Mouse (Mus musculus): ENCODE measurements around the gene Rnf216. TPM values are rescaled to one million over a fixed set of nuclear protein-coding genes. Genes with fewer than 3 reads are reported as not detected.
A peak's percentile ranks its signal among the peaks of the same experiment; 100 is the strongest.

The Rnf216 gene
- polyA plus RNA-seq, 1 experiment = 33.8 TPM

- Histone ChIP-seq H3K27ac (ENCODE audit: insufficient read depth, low read length) (no peak overlapping the region), H3K27me3 (ENCODE audit: control insufficient read depth, insufficient read depth, low read length) (no peaks in the 10 kb centered on the region), H3K4me3 (replicated peaks; ENCODE audit: insufficient read depth, low read depth, low read length) (no peak overlapping the region), H3K4me1 (ENCODE audit: control insufficient read depth, insufficient read depth, low read length) (no peaks in the 10 kb centered on the region)
- no peak for TF ChIP-seq POLR2A (IDR thresholded peaks at IDR 0.05; ENCODE audit: borderline replicate concordance, insufficient read depth, low read length)
- TF ChIP-seq CTCF (IDR thresholded peaks at IDR 0.05; ENCODE audit: borderline replicate concordance, insufficient read depth, low read depth, low read length) = no peak
- 5% methylated on average over 18 of the region's 18 CpGs for WGBS
- peak; percentile 39 to 46 for DNase-seq
These were observed 138.1 kb downstream of the Rnf216 start for GRCm38 (mm10) chr5:142974598-142975121.

GRCm38 (mm10) chr5:142973971-142974370 is 138.8 kb downstream of the Rnf216 start:
- H3K27me3 ChIP-seq (ENCODE audit: control insufficient read depth, insufficient read depth, low read length) = no peaks in the 10 kb centered on the region
- H3K27ac ChIP-seq (ENCODE audit: insufficient read depth, low read length) = no peak overlapping the region
- 33% methylated on average over 3 of the region's 3 CpGs for WGBS
- no peak for TF ChIP-seq POLR2A (IDR thresholded peaks at IDR 0.05; ENCODE audit: borderline replicate concordance, insufficient read depth, low read length)
- no peak for TF ChIP-seq CTCF (IDR thresholded peaks at IDR 0.05; ENCODE audit: borderline replicate concordance, insufficient read depth, low read depth, low read length)
- DNase-seq = no peak
- no peak overlapping the region for H3K4me3 ChIP-seq (replicated peaks; ENCODE audit: insufficient read depth, low read depth, low read length)
- H3K4me1 ChIP-seq (ENCODE audit: control insufficient read depth, insufficient read depth, low read length) = no peaks in the 10 kb centered on the region

GRCm38 (mm10) chr5:142968411-142968810 is 144.4 kb downstream of the Rnf216 start:
- H3K4me3 ChIP-seq (replicated peaks; ENCODE audit: insufficient read depth, low read depth, low read length) = no peak overlapping the region
- no peak overlapping the region for H3K27ac ChIP-seq (ENCODE audit: insufficient read depth, low read length)
- TF ChIP-seq CTCF (IDR thresholded peaks at IDR 0.05; ENCODE audit: borderline replicate concordance, insufficient read depth, low read depth, low read length) = no peak
- TF ChIP-seq POLR2A (IDR thresholded peaks at IDR 0.05; ENCODE audit: borderline replicate concordance, insufficient read depth, low read length) = no peak
- DNase-seq = no peak
- no peaks in the 10 kb centered on the region for H3K27me3 ChIP-seq (ENCODE audit: control insufficient read depth, insufficient read depth, low read length)
- H3K4me1 ChIP-seq (ENCODE audit: control insufficient read depth, insufficient read depth, low read length) = no peaks in the 10 kb centered on the region
- 88% methylated on average over 14 of the region's 14 CpGs for WGBS

- TF ChIP-seq CTCF (IDR thresholded peaks at IDR 0.05; ENCODE audit: borderline replicate concordance, insufficient read depth, low read depth, low read length) (no peak), POLR2A (IDR thresholded peaks at IDR 0.05; ENCODE audit: borderline replicate concordance, insufficient read depth, low read length) (no peak)
- no peak for DNase-seq
- Histone ChIP-seq H3K27me3 (ENCODE audit: control insufficient read depth, insufficient read depth, low read length) (peaks cover 2% of the 10 kb centered on the region; the same call in 1 of the 2 replicates), H3K27ac (ENCODE audit: insufficient read depth, low read length) (no peak overlapping the region), H3K4me1 (ENCODE audit: control insufficient read depth, insufficient read depth, low read length) (no peaks in the 10 kb centered on the region), H3K4me3 (replicated peaks; ENCODE audit: insufficient read depth, low read depth, low read length) (no peak overlapping the region)
- 73% methylated on average over 6 of the region's 6 CpGs for WGBS
These were observed 148.1 kb downstream of the Rnf216 start for GRCm38 (mm10) chr5:142964650-142965049.

- Histone ChIP-seq H3K4me1 (ENCODE audit: control insufficient read depth, insufficient read depth, low read length) (no peaks in the 10 kb centered on the region), H3K4me3 (replicated peaks; ENCODE audit: insufficient read depth, low read depth, low read length) (no peak overlapping the region), H3K27me3 (ENCODE audit: control insufficient read depth, insufficient read depth, low read length) (peaks cover 2% of the 10 kb centered on the region; the same call in 1 of the 2 replicates), H3K27ac (ENCODE audit: insufficient read depth, low read length) (no peak overlapping the region)
- DNase-seq = no peak
- 12% methylated on average over 17 of the region's 17 CpGs for WGBS
- TF ChIP-seq POLR2A (IDR thresholded peaks at IDR 0.05; ENCODE audit: borderline replicate concordance, insufficient read depth, low read length) (no peak), CTCF (IDR thresholded peaks at IDR 0.05; ENCODE audit: borderline replicate concordance, insufficient read depth, low read depth, low read length) (no peak)
These were observed 148.9 kb downstream of the Rnf216 start for GRCm38 (mm10) chr5:142963705-142964494.

- Histone ChIP-seq H3K4me1 (ENCODE audit: control insufficient read depth, insufficient read depth, low read length) (no peaks in the 10 kb centered on the region), H3K27me3 (ENCODE audit: control insufficient read depth, insufficient read depth, low read length) (peaks cover 2% of the 10 kb centered on the region; the same call in 1 of the 2 replicates), H3K4me3 (replicated peaks; ENCODE audit: insufficient read depth, low read depth, low read length) (no peak overlapping the region), H3K27ac (ENCODE audit: insufficient read depth, low read length) (no peak overlapping the region)
- no peak for DNase-seq
- 22% methylated on average over 13 of the region's 13 CpGs for WGBS
- TF ChIP-seq CTCF (IDR thresholded peaks at IDR 0.05; ENCODE audit: borderline replicate concordance, insufficient read depth, low read depth, low read length) (no peak), POLR2A (IDR thresholded peaks at IDR 0.05; ENCODE audit: borderline replicate concordance, insufficient read depth, low read length) (no peak)
These were observed 149.6 kb downstream of the Rnf216 start for GRCm38 (mm10) chr5:142963003-142963704.

- no peak for DNase-seq
- 23% methylated on average over 11 of the region's 11 CpGs for WGBS
- peak overlapping the region; percentile 26 for H3K4me3 ChIP-seq (replicated peaks; ENCODE audit: insufficient read depth, low read depth, low read length)
- TF ChIP-seq POLR2A (IDR thresholded peaks at IDR 0.05; ENCODE audit: borderline replicate concordance, insufficient read depth, low read length) (no peak), CTCF (IDR thresholded peaks at IDR 0.05; ENCODE audit: borderline replicate concordance, insufficient read depth, low read depth, low read length) (no peak)
- H3K4me1 ChIP-seq (ENCODE audit: control insufficient read depth, insufficient read depth, low read length) = no peaks in the 10 kb centered on the region
- H3K27ac ChIP-seq (ENCODE audit: insufficient read depth, low read length) = no peak overlapping the region
- H3K27me3 ChIP-seq (ENCODE audit: control insufficient read depth, insufficient read depth, low read length) = peaks cover 2% of the 10 kb centered on the region; the same call in 1 of the 2 replicates
These were observed 150.3 kb downstream of the Rnf216 start for GRCm38 (mm10) chr5:142962444-142962961.

Data from cerebellum, adult 2 months (tissue).